ENCODE assay signal across 8 mouse cellular contexts in genomic region chr4:135313761-135314241, GRCm38 (mm10). TPM values are rescaled to one million over a fixed set of nuclear protein-coding genes. Genes with fewer than 3 reads are reported as not detected.
DNase-seq lines count a peak whose midpoint lies in the region; ATAC-seq and TF ChIP-seq lines count a peak whose summit lies in the region.

No protein-coding gene starts in this region.

- 53% methylated on average over 9 of the region's 9 CpGs for WGBS in intestine, postnatal 0 days
- 84% methylated on average over 9 of the region's 9 CpGs for WGBS in hindbrain, embryonic 12.5 days

- 0 out of 2 replicates have a peak, but pooled peaks cover 5% of the 10 kb centered on the region for H3K9me3 ChIP-seq in intestine, postnatal 0 days (ENCODE audit: control insufficient read depth)
- no peaks in the 10 kb centered on the region for H3K9me3 ChIP-seq in hindbrain, embryonic 12.5 days (replicated peaks)

- H3K36me3 ChIP-seq in intestine, postnatal 0 days (ENCODE audit: control insufficient read depth, insufficient read depth): peaks cover 22% of the 10 kb centered on the region
- peaks cover 40% of the 10 kb centered on the region for H3K36me3 ChIP-seq in hindbrain, embryonic 12.5 days

- TF ChIP-seq CTCF in intestine, postnatal 0 days (IDR thresholded peaks at IDR 0.05; ENCODE audit: low read depth): no peak

- H3K9ac ChIP-seq in intestine, postnatal 0 days (ENCODE audit: low read depth, low read length): no peak overlapping the region
- no peak overlapping the region for H3K9ac ChIP-seq in hindbrain, embryonic 12.5 days

- peak overlapping the region; percentile 60 for H3K27ac ChIP-seq in intestine, postnatal 0 days (ENCODE audit: low read depth, low read length)
- H3K27ac ChIP-seq in hindbrain, embryonic 12.5 days: no peak overlapping the region

- DNase-seq in frontal cortex, postnatal 25 days (ENCODE audit: low spot score in 2 of 2): no peak
- DNase-seq in monocyte, adult 2 months (ENCODE audit: low read depth in 1 of 2, low spot score in 2 of 2): peak; percentile 63 to 73
- no peak for DNase-seq in layer of hippocampus, postnatal 10 days (ENCODE audit: low spot score in 2 of 2)
- no peak for DNase-seq in embryo, embryonic 11 days

- ATAC-seq in frontal cortex, adult (ENCODE audit: low TSS enrichment): peak; percentile 67; the same call in 1 of the 2 replicates
- peak; percentile 61 for ATAC-seq in common myeloid progenitor, adult 5-6 weeks (replicated peaks; ENCODE audit: low read depth, poor library complexity, severe bottlenecking)
- ATAC-seq in intestine, postnatal 0 days: peak; percentile 79
- ATAC-seq in hindbrain, embryonic 12.5 days (ENCODE audit: low FRiP score): no peak

- no peaks in the 10 kb centered on the region for H3K27me3 ChIP-seq in intestine, postnatal 0 days (replicated peaks; ENCODE audit: control insufficient read depth, insufficient read depth, low read length)
- H3K27me3 ChIP-seq in hindbrain, embryonic 12.5 days: no peaks in the 10 kb centered on the region

- peaks cover 7% of the 10 kb centered on the region; the same call in 1 of the 2 replicates for H3K4me1 ChIP-seq in intestine, postnatal 0 days (replicated peaks; ENCODE audit: control insufficient read depth, insufficient read depth, low read length)
- H3K4me1 ChIP-seq in hindbrain, embryonic 12.5 days: peaks cover 20% of the 10 kb centered on the region

- H3K4me3 ChIP-seq in intestine, postnatal 0 days (ENCODE audit: low read depth, low read length): no peak overlapping the region
- H3K4me3 ChIP-seq in hindbrain, embryonic 12.5 days: no peak overlapping the region

- H3K4me2 ChIP-seq in intestine, postnatal 0 days (replicated peaks; ENCODE audit: low read depth): peak overlapping the region; percentile 32
- H3K4me2 ChIP-seq in hindbrain, embryonic 12.5 days (replicated peaks): no peak overlapping the region

RNA-seq across cellular contexts. Expression of gene Srrm1, which starts 39.3 kb away (rescaled TPM):
- total RNA-seq in common myeloid progenitor, adult 5-6 weeks (2017): 206 and 227 TPM in 2 replicates
- 113 and 126 TPM in 2 replicates for polyA plus RNA-seq in intestine, postnatal 0 days (2015; fragmentation: Nextera tagmentation; extraction: Ambion mirVana)
- polyA plus RNA-seq in hindbrain, embryonic 12.5 days (2016; fragmentation: Nextera tagmentation; extraction: Ambion mirVana): 238 and 258 TPM in 2 replicates
- 100 to 1,000 TPM; 131 to 153 TPM for total RNA-seq in layer of hippocampus, postnatal 10 days (2021)

RNA-seq across cellular contexts. Expression of gene Clic4, which starts 41.2 kb away (rescaled TPM):
- total RNA-seq in common myeloid progenitor, adult 5-6 weeks (2017): 79.0 and 80.4 TPM in 2 replicates
- 66.9 and 67.9 TPM in 2 replicates for polyA plus RNA-seq in intestine, postnatal 0 days (2015; fragmentation: Nextera tagmentation; extraction: Ambion mirVana)
- 159 TPM in 2 replicates for polyA plus RNA-seq in hindbrain, embryonic 12.5 days (2016; fragmentation: Nextera tagmentation; extraction: Ambion mirVana)
- 10 to 100 TPM; 31.0 to 31.6 TPM for total RNA-seq in layer of hippocampus, postnatal 10 days (2021)

Comparison
In these comparisons a context has a peak if more than half of its experiments do, and no peak if none do; other contexts are left out.
1. DNase-seq: peak in monocyte, adult 2 months (2 of 2); none in frontal cortex, postnatal 25 days (0 of 2), layer of hippocampus, postnatal 10 days (0 of 2) and embryo, embryonic 11 days (single experiment).